Mouse (Mus musculus) layer of hippocampus, postnatal 10 days (tissue): ENCODE measurements around the gene Map2k6. TPM values are rescaled to one million over a fixed set of nuclear protein-coding genes. Genes with fewer than 3 reads are reported as not detected.

ENCODE experiments used
- DNase-seq, 2 experiments: peaks; one replicate each; pipeline ENCODE4 v3.0.0; 2021; ENCODE audit warnings: low spot score in 2 of 2
- total RNA-seq, 2 experiments: library from RNA; stranded (reverse); gene quantifications; 2 replicates each; pipeline ENCODE4 v1.2.3; 2021

Map2k6 gene
- total RNA-seq, 2 experiments from 2014 or later = 28.8 to 31.1 TPM

DNA sequence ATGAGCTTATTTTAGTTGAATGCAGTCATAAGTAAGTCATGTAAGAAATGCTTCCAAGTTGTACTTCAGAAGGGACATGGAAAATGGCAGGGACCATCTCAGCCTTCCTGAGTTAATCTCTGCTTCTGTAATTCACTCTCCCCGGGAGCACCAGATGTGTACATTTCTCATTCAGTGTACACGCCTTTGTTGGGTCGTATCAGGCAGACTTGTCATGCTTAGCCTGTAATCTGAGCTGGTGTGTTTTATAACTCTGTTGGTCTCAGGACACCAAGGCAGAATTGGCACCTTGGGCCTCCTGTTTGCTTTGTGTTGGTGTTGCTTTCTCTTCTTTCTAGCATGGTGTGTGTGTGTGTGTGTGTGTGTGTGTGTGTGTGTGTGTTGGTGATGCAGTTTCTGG, 3.7 kb downstream of the Map2k6 start:
- no peak for DNase-seq

- DNase-seq = no peak
These were observed 4.7 kb downstream of the Map2k6 start for GRCm38 (mm10) chr11:110403602-110404001.

GRCm38 (mm10) chr11:110405607-110406006, 6.7 kb downstream of the Map2k6 start:
- DNase-seq = no peak

DNA sequence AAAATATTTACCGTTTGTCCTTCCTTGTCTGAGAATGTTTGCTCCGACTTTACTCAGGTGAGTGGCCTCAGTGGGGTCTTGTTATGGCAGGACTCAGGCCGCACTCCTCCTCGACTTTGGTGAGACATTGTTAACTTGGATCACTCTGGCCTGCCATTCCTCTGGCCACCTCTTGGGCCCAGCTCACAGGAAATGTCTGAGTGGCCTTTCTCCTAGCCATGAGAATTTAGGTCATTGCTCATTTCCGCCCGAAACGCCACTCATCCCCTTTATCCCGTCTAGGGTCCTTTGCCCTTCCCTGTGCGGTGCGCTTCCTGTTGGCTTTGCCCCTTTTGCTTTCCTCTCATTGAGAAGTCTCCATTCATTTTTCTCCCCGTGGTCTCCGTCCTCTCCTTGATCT, 10.2 kb downstream of the Map2k6 start:
- DNase-seq = no peak

DNA sequence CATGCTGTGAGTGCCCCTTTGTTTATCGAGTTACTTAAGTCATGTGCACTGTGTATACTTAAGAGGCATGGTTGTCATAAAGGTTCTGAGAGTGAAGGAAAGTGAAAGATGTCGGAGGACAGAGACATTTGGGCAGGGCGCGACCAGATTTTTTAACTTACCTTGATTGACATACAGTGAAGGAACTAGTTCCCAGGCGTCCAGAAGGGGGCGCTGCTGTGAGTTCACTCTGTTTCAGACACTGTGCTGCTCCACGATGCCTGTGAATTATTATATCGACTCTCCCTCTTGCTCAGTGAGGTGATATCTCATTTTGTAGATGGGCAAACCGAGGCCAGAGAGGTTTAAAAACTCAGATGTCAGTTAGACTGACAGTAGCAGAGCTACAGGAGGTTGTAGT, 10.9 kb downstream of the Map2k6 start:
- DNase-seq = no peak

DNA sequence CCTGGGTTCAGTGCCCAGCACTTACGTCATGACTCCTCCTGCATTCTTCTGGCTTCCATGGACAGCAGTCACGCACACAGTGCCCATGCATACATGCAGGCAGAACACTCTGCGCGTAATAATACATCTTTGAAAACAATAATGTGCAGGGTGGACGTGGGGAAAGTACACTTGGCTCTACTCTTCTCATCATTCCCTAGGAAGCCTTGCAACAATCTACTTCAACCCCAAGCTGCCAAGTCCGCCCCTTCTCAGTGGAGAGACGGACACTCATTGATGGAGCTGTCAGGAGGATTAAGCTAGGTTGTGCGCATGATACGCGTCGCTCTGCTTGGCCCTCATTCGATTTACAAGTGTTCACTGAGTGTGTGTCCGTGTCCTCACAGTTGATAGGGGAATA, 12.7 kb downstream of the Map2k6 start:
- DNase-seq = no peak

- DNase-seq = no peak
These were observed 15.3 kb downstream of the Map2k6 start for GRCm38 (mm10) chr11:110414263-110414662.

DNA sequence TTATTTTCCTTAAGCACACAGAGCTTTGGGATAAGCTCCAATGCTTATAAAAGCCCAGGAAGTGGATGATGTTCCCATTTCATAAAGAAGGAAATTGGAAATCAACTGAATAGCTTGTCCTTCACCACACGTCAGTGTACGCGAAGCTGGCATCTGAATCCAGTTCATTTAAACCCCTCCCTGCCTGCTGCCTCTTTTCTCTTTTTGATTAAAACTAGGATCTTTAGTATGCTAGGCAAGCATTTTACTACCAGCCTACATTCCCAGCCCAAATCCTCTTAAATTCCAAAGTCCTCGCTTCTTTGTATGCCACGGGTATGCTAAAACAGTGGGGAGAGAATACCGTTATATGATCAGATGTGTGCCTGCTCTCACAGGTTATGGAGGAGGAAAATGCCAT, 17.8 kb downstream of the Map2k6 start:
- no peak for DNase-seq

DNA sequence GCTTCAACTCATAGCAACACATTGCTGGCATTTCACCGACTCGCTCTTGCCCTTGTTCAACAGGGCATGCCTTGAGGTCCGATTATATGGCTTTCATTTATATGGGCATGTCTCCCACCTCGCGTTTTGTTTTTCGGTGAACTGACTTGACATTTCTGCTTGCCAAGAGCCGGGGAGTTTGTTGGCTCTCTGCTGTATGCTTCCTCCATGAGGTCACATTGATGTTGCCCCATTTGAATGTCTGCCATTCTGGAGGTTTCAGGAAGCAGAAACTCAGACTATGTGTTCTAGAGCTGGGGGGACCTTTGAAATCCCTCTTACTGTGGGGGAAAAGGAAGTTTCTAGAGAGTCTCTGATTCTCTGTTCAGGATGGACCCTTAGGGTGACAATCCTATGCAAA, 21.5 kb downstream of the Map2k6 start:
- no peak for DNase-seq

- DNase-seq = no peak
These were observed 27.7 kb downstream of the Map2k6 start for GRCm38 (mm10) chr11:110426572-110427145.

- DNase-seq = no peak
These were observed 28.2 kb downstream of the Map2k6 start for GRCm38 (mm10) chr11:110427159-110427561.

DNA sequence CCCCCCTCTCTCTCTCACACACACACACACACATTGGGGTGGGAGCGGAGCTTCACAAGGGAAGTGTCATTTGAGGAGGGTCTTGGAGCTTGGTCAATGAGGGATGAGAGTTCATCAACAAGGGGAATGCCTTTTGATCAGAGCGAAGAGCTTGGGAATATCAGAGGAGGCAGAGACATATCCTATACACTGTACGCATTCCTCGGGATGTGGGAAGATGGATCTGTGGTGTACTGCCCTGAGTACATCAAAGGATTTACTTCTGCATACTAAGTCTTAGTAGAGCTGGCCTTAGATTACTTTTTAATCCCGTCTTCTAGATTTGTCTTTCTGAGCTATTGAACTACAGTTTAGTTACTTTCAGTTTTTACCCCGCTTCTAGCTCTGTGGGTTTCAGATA, 30.1 kb downstream of the Map2k6 start:
- DNase-seq = no peak

DNA sequence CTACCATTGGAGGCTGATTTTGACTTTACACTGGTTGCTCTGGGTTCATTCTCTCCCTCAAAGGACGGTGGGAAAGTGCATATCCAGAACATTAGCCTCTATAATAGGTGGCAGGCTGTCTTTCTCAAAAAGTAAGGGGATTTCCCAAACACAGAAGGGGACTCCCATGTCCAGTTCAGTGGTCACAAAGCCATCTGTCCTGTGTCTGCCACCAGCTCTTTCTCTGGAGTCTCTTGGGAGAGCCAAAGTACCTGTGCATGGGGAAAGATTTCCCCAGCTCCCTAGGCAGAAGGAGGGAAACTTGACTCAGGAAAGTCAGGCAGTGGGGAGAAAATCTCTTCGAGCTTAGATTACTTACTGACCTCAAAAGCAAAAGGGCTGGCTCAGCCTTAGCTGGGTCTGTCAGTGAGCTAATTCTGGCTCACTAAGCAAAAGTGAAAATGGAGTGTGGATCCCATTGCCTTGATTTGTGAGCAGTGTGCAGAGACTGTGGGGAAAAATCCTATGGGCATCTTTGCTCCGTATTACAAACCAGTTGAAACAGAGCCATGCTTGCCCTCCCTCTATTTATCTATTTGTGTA, 31.0 kb downstream of the Map2k6 start:
- DNase-seq = no peak

- DNase-seq = no peak
These were observed 37.1 kb downstream of the Map2k6 start for GRCm38 (mm10) chr11:110435839-110436556.

- DNase-seq = no peak
These were observed 38.1 kb downstream of the Map2k6 start for GRCm38 (mm10) chr11:110436998-110437397.

- no peak for DNase-seq
These were observed 39.2 kb downstream of the Map2k6 start for GRCm38 (mm10) chr11:110438135-110438534.

DNA sequence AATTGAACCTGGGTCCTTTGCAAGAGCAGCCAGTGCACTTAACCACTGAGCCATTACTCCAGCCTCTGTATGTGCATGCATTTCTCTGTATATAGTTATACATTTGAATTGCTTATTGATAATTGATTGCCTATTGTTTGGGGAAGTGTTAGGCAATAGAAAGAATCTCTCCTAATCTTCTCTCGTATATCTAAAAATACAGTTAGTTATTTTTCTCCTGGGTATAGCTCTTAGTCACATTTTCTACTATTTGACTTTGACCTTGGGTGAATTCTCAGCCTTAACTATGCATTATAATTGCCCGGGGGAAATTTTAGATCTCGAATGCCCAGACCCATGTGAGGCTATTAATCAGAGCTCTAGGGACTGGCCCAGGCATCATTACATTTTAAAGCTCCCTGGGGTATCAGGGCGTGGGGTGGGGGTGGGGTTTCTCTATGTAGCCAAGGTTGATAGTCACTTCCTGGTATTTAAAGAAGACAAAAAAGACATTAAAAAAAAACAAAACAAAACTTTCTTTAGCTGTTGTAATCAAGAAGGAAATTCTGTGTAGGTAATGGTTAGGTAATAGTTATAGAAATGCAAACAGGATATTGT, 39.9 kb downstream of the Map2k6 start:
- no peak for DNase-seq

DNA sequence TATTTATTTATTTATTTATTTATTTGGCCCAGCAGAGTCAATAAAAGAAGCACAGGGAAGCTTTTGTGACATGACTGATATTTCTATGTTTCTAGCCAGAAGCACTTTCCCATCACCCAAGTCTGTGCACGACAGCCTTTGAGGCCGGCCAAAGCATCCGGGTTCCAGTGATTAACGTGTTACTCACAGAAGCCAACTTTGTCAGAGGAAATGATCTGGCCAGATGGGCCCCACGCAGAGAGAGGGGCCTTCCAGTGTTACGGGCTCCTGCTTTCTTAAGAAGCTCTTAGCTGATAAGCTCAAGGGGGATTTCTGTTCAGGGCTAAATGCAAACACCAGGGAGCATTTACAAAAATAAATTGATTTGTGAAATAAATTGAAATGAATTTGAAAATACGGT, 40.4 kb downstream of the Map2k6 start:
- no peak for DNase-seq

DNA sequence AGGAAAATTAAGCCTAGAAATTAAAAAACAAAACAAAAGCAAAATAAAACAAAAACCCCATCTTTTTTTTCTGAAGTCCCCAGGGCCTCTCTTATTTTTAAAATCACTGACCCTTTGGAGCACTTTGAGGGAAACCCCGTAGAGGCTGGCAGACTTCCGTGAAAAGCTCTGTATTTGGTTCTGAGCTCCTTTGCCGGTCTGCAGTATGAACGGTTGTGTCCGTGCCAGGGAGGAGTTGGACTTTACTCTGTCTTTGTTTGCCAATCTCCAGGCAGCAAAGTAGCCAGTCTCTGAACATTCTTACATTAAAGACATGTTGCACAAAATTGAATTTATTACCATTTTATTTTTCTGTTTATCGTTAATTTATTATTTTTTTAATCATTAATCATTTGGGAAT, 45.7 kb downstream of the Map2k6 start:
- DNase-seq = no peak

DNA sequence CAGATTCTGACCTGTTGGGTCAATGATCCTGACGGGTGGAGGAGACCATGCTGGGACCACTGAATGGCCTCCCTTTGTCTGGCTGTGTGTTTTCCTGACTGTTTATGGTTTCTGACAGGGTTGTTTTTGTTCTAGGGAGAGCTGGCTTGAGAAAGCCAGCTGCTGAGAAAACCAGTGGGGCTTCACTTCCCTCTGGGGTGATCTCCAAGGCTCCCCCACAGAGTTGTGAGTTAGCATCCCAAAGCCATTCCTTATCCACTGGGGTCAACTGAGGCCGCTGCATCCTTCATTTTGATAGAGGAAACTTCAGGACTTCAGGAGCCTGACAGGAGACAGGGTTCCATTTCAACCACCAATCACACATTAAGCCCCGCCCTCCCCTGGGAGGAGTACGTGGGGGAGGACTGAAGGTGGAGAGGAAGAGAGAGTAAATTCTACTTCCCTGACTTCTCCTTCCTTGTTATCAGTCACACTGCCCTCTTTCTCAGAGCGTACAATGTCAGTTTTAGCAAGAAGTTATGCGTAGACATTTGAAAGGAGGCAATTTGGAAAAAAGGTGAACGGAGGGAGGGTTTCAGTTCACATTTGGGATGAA, 49.3 kb downstream of the Map2k6 start:
- DNase-seq = no peak

GRCm38 (mm10) chr11:110448726-110449161, 49.8 kb downstream of the Map2k6 start:
- peak in 1 of 2 experiments; percentile 26 for DNase-seq

- DNase-seq = no peak
These were observed 50.3 kb downstream of the Map2k6 start for GRCm38 (mm10) chr11:110449183-110449582.
